Mouse (Mus musculus) cerebellum, adult 9-11 months (tissue): ENCODE results near the gene Gm28729.

Experiments used
- DNase-seq: peaks from one replicate; pipeline ENCODE4 v3.0.0; 2022

Gm28729 gene

GRCm38 (mm10) chr9:96460117-96460865 is 64.8 kb downstream of the Gm28729 start:
- DNase-seq = no peak

DNA sequence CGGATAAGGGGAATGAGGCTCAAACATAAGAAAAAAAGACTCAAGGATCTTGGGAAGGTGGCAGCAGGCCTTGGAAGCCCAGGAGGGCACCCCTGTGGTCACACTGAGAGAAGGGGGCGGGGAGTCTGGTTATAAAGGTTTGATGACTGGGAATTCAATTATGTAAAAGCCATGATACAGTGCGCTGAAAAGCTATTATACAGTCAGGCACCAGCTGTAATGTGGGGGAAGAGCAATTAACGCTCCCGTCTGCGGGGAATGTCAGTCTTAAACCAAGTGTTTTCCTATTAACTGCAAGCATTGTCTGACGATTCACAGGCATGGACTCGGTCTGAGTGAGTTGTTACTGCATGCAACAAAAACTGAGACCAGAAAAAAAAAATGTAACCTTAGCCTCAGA is 69.4 kb downstream of the Gm28729 start:
- no peak for DNase-seq

DNA sequence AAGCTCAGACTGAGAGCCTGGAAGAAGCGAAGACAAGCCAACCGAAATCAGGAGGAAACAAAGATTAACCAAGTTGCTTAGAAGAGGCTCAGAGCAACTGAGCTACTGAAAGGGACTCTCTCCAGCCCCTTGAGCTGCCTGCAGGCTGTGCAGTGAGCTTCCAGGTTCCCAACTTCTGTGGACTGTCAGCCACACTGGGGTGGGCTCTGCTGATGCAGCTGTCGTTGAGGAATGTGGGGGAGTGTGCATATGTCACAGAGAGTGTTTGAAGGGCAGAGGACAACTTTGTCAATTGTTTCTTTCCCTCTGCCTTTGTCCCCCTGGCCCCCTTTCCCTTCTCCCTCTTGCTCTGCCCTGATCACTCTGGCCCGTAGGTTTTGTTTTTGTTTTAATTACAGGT is 72.1 kb downstream of the Gm28729 start:
- DNase-seq = no peak

DNA sequence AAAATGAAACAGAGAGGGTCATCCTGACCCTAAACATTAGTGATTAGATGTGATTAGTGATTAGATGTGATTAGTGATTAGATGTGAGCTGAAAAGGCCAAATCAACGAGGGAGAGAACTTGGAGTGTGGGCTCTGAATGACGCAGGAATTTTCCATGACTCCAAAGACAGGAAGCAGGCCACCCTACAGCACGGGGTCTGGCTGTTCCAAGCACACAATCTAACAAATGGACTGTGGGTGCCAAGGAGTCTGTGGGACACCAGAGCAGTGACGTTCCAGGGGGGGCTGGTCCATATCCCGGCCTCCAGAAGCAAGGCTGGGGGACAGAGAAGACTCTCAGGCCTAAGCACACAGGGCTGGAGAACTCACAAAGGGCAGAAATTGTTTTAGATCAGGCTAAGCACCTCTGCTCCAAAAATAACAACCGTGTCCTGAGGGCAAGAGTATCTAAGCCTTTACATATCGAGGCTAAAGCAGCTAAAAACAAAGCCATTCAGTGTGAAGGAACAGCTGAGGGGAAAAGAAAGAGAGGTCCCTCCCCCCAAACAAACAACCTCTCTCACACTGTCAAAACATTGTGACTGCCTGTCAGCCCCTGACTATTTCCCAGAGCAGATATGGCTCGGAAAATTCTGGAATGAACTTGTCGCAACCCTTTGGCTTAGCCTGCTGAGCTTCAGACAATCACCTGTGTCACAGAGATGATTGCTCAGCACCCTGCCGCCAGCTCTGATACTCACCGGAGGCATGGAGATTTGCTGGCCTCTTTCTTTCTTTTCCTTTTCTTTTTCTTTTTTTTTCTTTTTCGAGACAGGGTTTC is 74.0 kb downstream of the Gm28729 start:
- no peak for DNase-seq

- DNase-seq = no peak
Observed at GRCm38 (mm10) chr9:96449514-96449913, 75.5 kb downstream of the Gm28729 start.

DNA sequence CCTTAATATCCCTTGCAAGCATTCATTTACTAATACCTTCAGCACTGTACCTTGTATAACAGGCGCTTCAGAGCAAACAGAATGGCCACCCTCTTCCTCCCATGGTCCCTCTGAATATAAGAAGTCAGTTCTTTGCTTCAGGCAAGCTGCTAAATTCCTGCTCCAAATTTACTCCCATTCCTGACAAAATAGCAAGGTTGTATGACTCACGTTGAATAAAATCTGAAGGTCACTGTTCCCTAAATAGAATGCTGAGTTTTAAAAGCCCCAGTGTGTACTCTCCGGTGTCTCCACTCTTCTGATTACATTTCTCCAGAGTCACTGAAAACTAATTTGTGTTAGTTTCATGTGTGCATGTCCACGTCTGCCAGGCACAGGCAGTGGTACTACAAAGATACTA is 79.7 kb downstream of the Gm28729 start:
- no peak for DNase-seq

DNA sequence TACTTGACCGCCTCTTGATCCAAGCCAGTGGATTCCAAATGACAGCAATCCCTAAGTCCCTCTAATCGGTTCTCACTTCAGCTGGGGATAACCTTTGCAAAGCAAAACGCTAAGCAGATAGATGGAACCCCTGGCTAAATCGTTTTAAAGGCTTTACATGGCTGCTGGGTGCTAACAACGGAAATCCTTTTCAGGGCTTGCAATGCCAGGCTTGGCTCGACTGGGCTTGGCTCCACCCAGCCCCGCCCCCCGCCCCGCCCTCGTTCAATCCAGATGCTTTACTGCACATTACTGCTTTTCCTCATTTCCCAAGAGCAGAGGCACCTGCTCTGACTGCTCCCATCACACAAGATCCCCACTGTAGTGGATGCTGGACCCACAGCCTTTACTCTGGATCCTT is 83.0 kb downstream of the Gm28729 start:
- DNase-seq = no peak

- peak; percentile 14 for DNase-seq
Observed at GRCm38 (mm10) chr9:96438334-96438871, 86.7 kb downstream of the Gm28729 start.

DNA sequence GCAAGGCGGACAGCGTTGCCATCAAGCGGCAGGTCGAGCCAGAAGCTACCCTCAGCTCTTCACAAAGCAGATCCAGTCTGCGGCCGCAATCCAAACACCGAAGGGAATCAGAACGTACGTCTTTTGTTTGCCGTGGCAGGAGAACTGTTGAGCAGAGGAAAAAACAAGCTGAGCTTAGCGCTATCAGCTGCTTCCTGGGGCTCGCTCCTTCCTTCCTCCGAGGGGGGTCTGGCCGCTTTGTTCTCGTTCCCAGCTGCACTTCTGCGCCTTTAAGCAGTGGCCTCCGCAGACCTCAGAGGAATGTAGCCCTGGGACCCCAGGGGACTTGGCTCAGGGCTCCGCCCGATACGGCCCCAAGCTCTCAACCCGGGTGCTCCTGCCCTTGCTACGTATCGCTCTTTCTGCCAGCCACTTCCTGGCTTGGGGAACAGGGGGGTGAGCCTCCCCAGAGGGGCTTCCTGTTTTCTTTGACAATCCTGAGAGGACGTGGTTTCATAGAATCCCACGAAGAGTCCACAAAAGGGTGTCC is 87.2 kb downstream of the Gm28729 start:
- DNase-seq = peak; percentile 31

- DNase-seq = no peak
Observed at GRCm38 (mm10) chr9:96436901-96437804, 87.9 kb downstream of the Gm28729 start.
